In the genomic region with DNA sequence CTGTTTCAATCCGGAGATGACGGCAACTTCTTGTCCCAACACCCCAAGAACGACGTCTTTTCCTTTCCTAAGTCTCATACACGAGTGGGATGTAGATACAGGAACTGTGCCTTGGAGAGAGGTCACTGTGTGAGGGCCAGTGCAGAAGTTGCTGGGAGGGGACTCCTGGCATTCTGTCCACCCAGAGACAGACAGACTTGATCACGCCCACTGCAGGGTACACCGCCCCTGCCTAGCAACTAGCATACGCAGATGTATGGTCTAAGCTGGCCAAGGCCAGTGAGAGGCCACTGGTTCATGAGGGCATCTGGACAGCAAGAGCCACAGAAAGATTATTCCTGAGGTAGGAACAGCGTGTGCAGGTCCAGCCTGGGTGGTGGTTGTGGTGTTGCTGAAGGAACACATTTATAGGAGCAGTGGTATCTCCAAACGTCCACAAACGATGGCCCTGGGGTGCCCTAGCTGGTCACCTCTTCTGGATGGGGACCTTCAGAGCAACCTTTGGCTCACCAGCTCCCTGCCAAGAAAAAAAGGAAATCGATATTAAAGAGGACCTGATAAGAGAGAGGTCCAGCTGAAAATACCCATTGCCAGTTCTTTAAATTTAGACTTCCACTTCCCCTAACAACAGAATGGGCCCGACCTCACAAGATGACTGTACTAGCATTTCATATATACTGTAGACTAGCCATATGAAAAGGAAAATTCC, we compare ENCODE assay signal across 7 mouse cellular contexts. TPM values are rescaled to one million over a fixed set of nuclear protein-coding genes. Genes with fewer than 3 reads are reported as not detected.
DNase-seq lines count a peak whose midpoint lies in the region; ATAC-seq and TF ChIP-seq lines count a peak whose summit lies in the region.

No protein-coding gene starts in this region.

- peak overlapping the region; percentile 39 for H3K4me3 ChIP-seq in embryonic facial prominence, embryonic 11.5 days (ENCODE audit: low read depth, low read length)
- H3K4me3 ChIP-seq in hindbrain, embryonic 16.5 days (ENCODE audit: low read length): peak overlapping the region; percentile 62
- H3K4me3 ChIP-seq in liver, postnatal 0 days (ENCODE audit: low read depth, low read length): no peak overlapping the region

- H3K9me3 ChIP-seq in embryonic facial prominence, embryonic 11.5 days (replicated peaks; ENCODE audit: control insufficient read depth, low read length): no peaks in the 10 kb centered on the region
- H3K9me3 ChIP-seq in hindbrain, embryonic 16.5 days (ENCODE audit: control insufficient read depth, low read length): no peaks in the 10 kb centered on the region
- H3K9me3 ChIP-seq in liver, postnatal 0 days (ENCODE audit: low read length): no peaks in the 10 kb centered on the region

- no peaks in the 10 kb centered on the region for H3K36me3 ChIP-seq in embryonic facial prominence, embryonic 11.5 days (replicated peaks; ENCODE audit: control insufficient read depth, insufficient read depth, low read depth, low read length)
- H3K36me3 ChIP-seq in hindbrain, embryonic 16.5 days (ENCODE audit: control insufficient read depth, insufficient read depth, low read length): no peaks in the 10 kb centered on the region
- no peaks in the 10 kb centered on the region for H3K36me3 ChIP-seq in liver, postnatal 0 days (replicated peaks; ENCODE audit: insufficient read depth, low read length)

- H3K4me1 ChIP-seq in embryonic facial prominence, embryonic 11.5 days (ENCODE audit: control insufficient read depth, insufficient read depth, low read length): no peaks in the 10 kb centered on the region
- H3K4me1 ChIP-seq in hindbrain, embryonic 16.5 days (ENCODE audit: control insufficient read depth, insufficient read depth, low read depth, low read length): peaks cover 11% of the 10 kb centered on the region
- peaks cover 12% of the 10 kb centered on the region for H3K4me1 ChIP-seq in liver, postnatal 0 days (ENCODE audit: insufficient read depth)

- ATAC-seq in embryonic facial prominence, embryonic 11.5 days (replicated peaks; ENCODE audit: insufficient number of reproducible peaks, low FRiP score, low TSS enrichment, low read depth): peak; percentile 59
- peak; percentile 73 for ATAC-seq in hindbrain, embryonic 16.5 days
- peak; percentile 43 for ATAC-seq in liver, postnatal 0 days

- H3K27ac ChIP-seq in embryonic facial prominence, embryonic 11.5 days (replicated peaks; ENCODE audit: low read depth, low read length): no peak overlapping the region
- H3K27ac ChIP-seq in hindbrain, embryonic 16.5 days (ENCODE audit: low read depth, low read length): peak overlapping the region; percentile 39; the same call in 1 of the 2 replicates
- no peak overlapping the region for H3K27ac ChIP-seq in liver, postnatal 0 days (ENCODE audit: low read depth)

- WGBS in embryonic facial prominence, embryonic 11.5 days: 50% methylated on average over 13 of the region's 13 CpGs
- 43% methylated on average over 13 of the region's 13 CpGs for WGBS in hindbrain, embryonic 16.5 days
- WGBS in liver, postnatal 0 days (ENCODE audit: insufficient replicate concordance): 29% methylated on average over 13 of the region's 13 CpGs

- TF ChIP-seq CTCF in liver, postnatal 0 days (IDR thresholded peaks at IDR 0.05; ENCODE audit: low read depth): no peak

- peak overlapping the region; percentile 75 for H3K4me2 ChIP-seq in embryonic facial prominence, embryonic 11.5 days (ENCODE audit: low read depth, low read length)
- peak overlapping the region; percentile 92 for H3K4me2 ChIP-seq in hindbrain, embryonic 16.5 days (ENCODE audit: low read length)
- H3K4me2 ChIP-seq in liver, postnatal 0 days (ENCODE audit: low read depth, low read length): peak overlapping the region; percentile 81

- intact Hi-C loops in left cerebral cortex, postnatal 36 days (cut with DNase I): no loop called here

- no peak for TF ChIP-seq EP300 in liver, postnatal 0 days (IDR thresholded peaks at IDR 0.05; ENCODE audit: low read depth)

- peak overlapping the region; percentile 39 for H3K9ac ChIP-seq in embryonic facial prominence, embryonic 11.5 days (replicated peaks; ENCODE audit: low read length)
- peak overlapping the region; percentile 76 for H3K9ac ChIP-seq in hindbrain, embryonic 16.5 days (ENCODE audit: low read depth, low read length)
- no peak overlapping the region for H3K9ac ChIP-seq in liver, postnatal 0 days (replicated peaks)

- no peaks in the 10 kb centered on the region for H3K27me3 ChIP-seq in embryonic facial prominence, embryonic 11.5 days (ENCODE audit: control insufficient read depth, insufficient read depth, low read length)
- no peaks in the 10 kb centered on the region for H3K27me3 ChIP-seq in hindbrain, embryonic 16.5 days (replicated peaks; ENCODE audit: control insufficient read depth, insufficient read depth, low read length)
- H3K27me3 ChIP-seq in liver, postnatal 0 days (ENCODE audit: insufficient read depth, low read length): no peaks in the 10 kb centered on the region

- peak; percentile 15 to 35 for DNase-seq in left cerebral cortex, adult 8-10 months (ENCODE audit: low spot score in 2 of 2)
- no peak for DNase-seq in left cerebral cortex, postnatal 36 days (ENCODE audit: low spot score in 2 of 2)
- DNase-seq in embryonic facial prominence, embryonic 11.5 days (ENCODE audit: low spot score): no peak
- DNase-seq in liver, postnatal 0 days: no peak
- no peak for DNase-seq in spleen, postnatal 10 days (ENCODE audit: low spot score in 2 of 2)
- no peak for DNase-seq in spleen, postnatal 14 days (ENCODE audit: low spot score in 2 of 2)

RNA-seq across cellular contexts. Expression of gene 6430531B16Rik, which starts 0.6 kb away (rescaled TPM):
- 1 to 10 TPM; 1.1 to 1.7 (median 1.2) TPM for total RNA-seq in left cerebral cortex, adult 8-10 months (2022)
- total RNA-seq in left cerebral cortex, postnatal 36 days (2021): 1 to 10 TPM; 1.0 to 2.0 TPM
- 0.21 and 0.36 TPM in 2 replicates for polyA plus RNA-seq in embryonic facial prominence, embryonic 11.5 days (2014; fragmentation: Nextera tagmentation; extraction: Ambion mirVana)
- polyA plus RNA-seq in hindbrain, embryonic 16.5 days (2015; fragmentation: Nextera tagmentation; extraction: Ambion mirVana): 1.1 and 1.2 TPM in 2 replicates
- polyA plus RNA-seq in liver, postnatal 0 days (2015; fragmentation: Nextera tagmentation; extraction: Ambion mirVana): not detected in 2 replicates

RNA-seq across cellular contexts. Expression of gene Adam8, which starts 13.2 kb away (rescaled TPM):
- 1 to 10 TPM; 1.1 to 3.6 (median 1.9) TPM for total RNA-seq in left cerebral cortex, adult 8-10 months (2022)
- total RNA-seq in left cerebral cortex, postnatal 36 days (2021): 1 to 10 TPM; 1.7 to 3.5 TPM
- polyA plus RNA-seq in embryonic facial prominence, embryonic 11.5 days (2014; fragmentation: Nextera tagmentation; extraction: Ambion mirVana): 1.2 and 1.7 TPM in 2 replicates
- polyA plus RNA-seq in hindbrain, embryonic 16.5 days (2015; fragmentation: Nextera tagmentation; extraction: Ambion mirVana): 2.8 and 3.1 TPM in 2 replicates
- 1.2 and 1.8 TPM in 2 replicates for polyA plus RNA-seq in liver, postnatal 0 days (2015; fragmentation: Nextera tagmentation; extraction: Ambion mirVana)

RNA-seq across cellular contexts. Expression of gene Utf1, which starts 35.6 kb away (rescaled TPM):
- total RNA-seq in left cerebral cortex, adult 8-10 months (2022): not detected
- not detected for total RNA-seq in left cerebral cortex, postnatal 36 days (2021)
- 0.29 TPM in 1 of 2 replicates, not detected in the other for polyA plus RNA-seq in embryonic facial prominence, embryonic 11.5 days (2014; fragmentation: Nextera tagmentation; extraction: Ambion mirVana)
- polyA plus RNA-seq in hindbrain, embryonic 16.5 days (2015; fragmentation: Nextera tagmentation; extraction: Ambion mirVana): not detected in 2 replicates
- polyA plus RNA-seq in liver, postnatal 0 days (2015; fragmentation: Nextera tagmentation; extraction: Ambion mirVana): not detected in 2 replicates

RNA-seq across cellular contexts. Expression of gene Zfp511, which starts 57.0 kb away (rescaled TPM):
- 10 to 100 TPM; 19.6 to 28.2 (median 23.3) TPM for total RNA-seq in left cerebral cortex, adult 8-10 months (2022)
- 10 to 100 TPM; 20.8 to 24.4 TPM for total RNA-seq in left cerebral cortex, postnatal 36 days (2021)
- 37.1 and 37.5 TPM in 2 replicates for polyA plus RNA-seq in embryonic facial prominence, embryonic 11.5 days (2014; fragmentation: Nextera tagmentation; extraction: Ambion mirVana)
- polyA plus RNA-seq in hindbrain, embryonic 16.5 days (2015; fragmentation: Nextera tagmentation; extraction: Ambion mirVana): 51.6 and 55.1 TPM in 2 replicates
- polyA plus RNA-seq in liver, postnatal 0 days (2015; fragmentation: Nextera tagmentation; extraction: Ambion mirVana): 10.5 and 10.7 TPM in 2 replicates

RNA-seq across cellular contexts. Expression of gene Tubgcp2, which starts 57.3 kb away (rescaled TPM):
- 10 to 100 TPM; 36.6 to 44.2 (median 42.8) TPM for total RNA-seq in left cerebral cortex, adult 8-10 months (2022)
- total RNA-seq in left cerebral cortex, postnatal 36 days (2021): 10 to 100 TPM; 35.3 to 36.9 TPM
- 74.8 and 75.7 TPM in 2 replicates for polyA plus RNA-seq in embryonic facial prominence, embryonic 11.5 days (2014; fragmentation: Nextera tagmentation; extraction: Ambion mirVana)
- 57.2 and 59.6 TPM in 2 replicates for polyA plus RNA-seq in hindbrain, embryonic 16.5 days (2015; fragmentation: Nextera tagmentation; extraction: Ambion mirVana)
- 14.2 and 16.0 TPM in 2 replicates for polyA plus RNA-seq in liver, postnatal 0 days (2015; fragmentation: Nextera tagmentation; extraction: Ambion mirVana)

Comparison
In these comparisons a context has a peak if more than half of its experiments do, and no peak if none do; other contexts are left out.
1. DNase-seq: peak in left cerebral cortex, adult 8-10 months (2 of 2); none in left cerebral cortex, postnatal 36 days (0 of 2), embryonic facial prominence, embryonic 11.5 days (single experiment), liver, postnatal 0 days (single experiment), spleen, postnatal 10 days (0 of 2) and spleen, postnatal 14 days (0 of 2).
2. Peak in every context shown above with its lines, with median percentiles within 50 percentile points of each other: ATAC-seq and H3K4me2 ChIP-seq.